Mouse (Mus musculus): Measurements from ENCODE around the gene Ston1.

GRCm38 (mm10) chr17:88596544-88597221 is 801 bp upstream of the Ston1 start:
- TF ChIP-seq CTCF (IDR thresholded peaks at IDR 0.05; ENCODE audit: borderline replicate concordance, insufficient read depth, low read length) (0 out of 2 replicates have a peak, but pooled peaks have one; percentile 85), POLR2A (IDR thresholded peaks at IDR 0.05; ENCODE audit: low read depth, low read length) (no peak)
